Mouse (Mus musculus) brown adipose tissue, adult 24 weeks (tissue): Measurements from ENCODE around the gene Uvssa. TPM values are rescaled to one million over a fixed set of nuclear protein-coding genes. Genes with fewer than 3 reads are reported as not detected.
A peak's percentile ranks its signal among the peaks of the same experiment; 100 is the strongest.

ENCODE experiments used
- H3K27ac ChIP-seq: fragments of 200-500 bp; replicated peaks from 2 replicates; pipeline ENCODE4 v1.5.1; 2012; ENCODE audit warnings: low read depth, mild to moderate bottlenecking, low read length
- H3K4me1 ChIP-seq: fragments of 200-500 bp; 2 replicates; pipeline ENCODE4 v1.6.1; 2012; ENCODE audit warnings: low read length, mixed read lengths; ENCODE audit not compliant: control insufficient read depth, insufficient read depth, insufficient read length
- H3K4me3 ChIP-seq: fragments of 200-500 bp; 2 replicates; pipeline ENCODE4 v1.5.1; 2012; ENCODE audit warnings: low read depth, mild to moderate bottlenecking, low read length, moderate library complexity; ENCODE audit not compliant: insufficient read depth
- polyA plus RNA-seq: library from polyadenylated mRNA; stranded (reverse); fragments of >200 nt; gene quantifications from 2 replicates; pipeline ENCODE4 v1.2.4, GENCODE M21; 2012; ENCODE audit not compliant: missing spikeins, insufficient read depth, insufficient read length

Uvssa gene
- polyA plus RNA-seq, 1 experiment = 3.9 TPM

DNA sequence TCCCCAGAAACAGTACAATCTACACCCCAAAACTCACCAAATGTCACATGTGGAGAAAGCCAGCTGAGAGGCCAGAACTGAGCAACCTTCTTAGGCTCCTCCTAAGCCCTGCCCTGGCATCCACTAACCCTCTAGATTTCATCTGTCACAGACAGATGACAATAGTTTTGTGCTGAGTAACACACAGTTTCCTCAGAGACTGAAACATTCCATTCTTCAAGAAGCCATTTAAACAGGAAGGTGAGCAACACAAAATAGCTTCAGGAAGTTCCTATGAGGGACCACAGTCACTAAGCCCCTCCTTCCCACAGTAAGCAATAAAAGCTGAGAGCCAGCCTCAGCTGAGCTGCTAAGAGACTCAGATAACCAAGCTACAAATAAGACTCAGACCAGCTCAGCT, 49.1 kb downstream of the Uvssa start:
- Histone ChIP-seq H3K4me3 (no peak overlapping the region), H3K27ac (no peak overlapping the region)

DNA sequence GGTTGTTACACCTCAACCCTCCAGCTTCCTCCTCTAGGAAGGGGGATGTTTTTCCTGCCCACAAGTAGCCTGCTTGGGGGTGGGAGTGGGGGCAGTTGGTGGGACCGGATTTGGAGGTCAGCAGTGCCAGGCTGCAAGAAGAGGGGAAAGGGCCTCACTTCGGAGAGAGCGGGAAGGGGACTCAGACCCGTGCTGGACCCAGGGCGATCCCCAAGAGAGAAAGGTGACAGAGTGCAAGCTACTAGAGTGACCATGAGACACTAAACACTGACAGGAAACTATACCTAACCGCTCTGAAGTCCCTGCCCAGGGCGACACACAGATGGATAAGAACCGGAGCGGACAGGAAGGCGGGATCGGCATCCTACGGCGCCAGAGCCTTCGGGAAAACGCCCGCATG, 51.8 kb downstream of the Uvssa start:
- Histone ChIP-seq H3K4me1 (peaks cover 4% of the 10 kb centered on the region; the same call in 1 of the 2 replicates), H3K4me3 (0 out of 2 replicates have a peak overlapping the region, but pooled peaks have one; percentile 38), H3K27ac (no peak overlapping the region)

More for the DNA sequence above, 49.1 kb downstream of the Uvssa start:
- no peaks in the 10 kb centered on the region for H3K4me1 ChIP-seq

DNA sequence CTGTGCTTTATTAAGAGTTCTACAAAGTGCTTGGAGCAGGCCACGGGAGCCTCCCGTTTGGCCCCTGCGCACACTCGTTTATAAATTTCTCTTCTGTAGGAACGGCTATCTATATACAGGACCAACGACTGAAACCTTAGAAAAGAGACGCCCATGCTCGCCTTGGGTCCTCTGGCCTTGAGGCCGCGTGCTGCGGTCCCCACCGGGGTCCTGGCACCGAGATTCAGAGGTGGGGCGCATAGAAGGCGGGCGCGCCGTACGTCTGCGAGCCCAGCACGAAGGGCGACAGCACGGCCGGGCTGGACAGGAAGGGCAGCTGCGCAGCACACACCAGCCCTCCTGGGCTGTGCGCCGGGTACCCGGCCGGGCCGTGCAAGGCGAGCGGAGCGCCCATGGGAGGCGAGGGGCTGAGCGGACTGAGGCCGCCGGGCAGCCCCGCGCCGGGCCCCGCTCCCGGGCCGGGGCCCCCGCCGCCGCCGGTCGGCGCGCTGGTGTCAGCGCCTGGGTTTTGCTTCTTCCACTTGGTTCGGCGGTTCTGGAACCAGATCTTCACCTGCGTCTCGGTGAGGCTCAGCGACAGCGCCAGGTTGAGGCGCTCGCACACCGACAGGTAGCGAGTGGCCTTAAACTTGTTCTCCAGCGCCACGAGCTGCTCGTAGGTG, 52.3 kb downstream of the Uvssa start:
- peak overlapping the region; percentile 43 for H3K4me3 ChIP-seq
- H3K27ac ChIP-seq = no peak overlapping the region
- H3K4me1 ChIP-seq = peaks cover 4% of the 10 kb centered on the region; the same call in 1 of the 2 replicates

DNA sequence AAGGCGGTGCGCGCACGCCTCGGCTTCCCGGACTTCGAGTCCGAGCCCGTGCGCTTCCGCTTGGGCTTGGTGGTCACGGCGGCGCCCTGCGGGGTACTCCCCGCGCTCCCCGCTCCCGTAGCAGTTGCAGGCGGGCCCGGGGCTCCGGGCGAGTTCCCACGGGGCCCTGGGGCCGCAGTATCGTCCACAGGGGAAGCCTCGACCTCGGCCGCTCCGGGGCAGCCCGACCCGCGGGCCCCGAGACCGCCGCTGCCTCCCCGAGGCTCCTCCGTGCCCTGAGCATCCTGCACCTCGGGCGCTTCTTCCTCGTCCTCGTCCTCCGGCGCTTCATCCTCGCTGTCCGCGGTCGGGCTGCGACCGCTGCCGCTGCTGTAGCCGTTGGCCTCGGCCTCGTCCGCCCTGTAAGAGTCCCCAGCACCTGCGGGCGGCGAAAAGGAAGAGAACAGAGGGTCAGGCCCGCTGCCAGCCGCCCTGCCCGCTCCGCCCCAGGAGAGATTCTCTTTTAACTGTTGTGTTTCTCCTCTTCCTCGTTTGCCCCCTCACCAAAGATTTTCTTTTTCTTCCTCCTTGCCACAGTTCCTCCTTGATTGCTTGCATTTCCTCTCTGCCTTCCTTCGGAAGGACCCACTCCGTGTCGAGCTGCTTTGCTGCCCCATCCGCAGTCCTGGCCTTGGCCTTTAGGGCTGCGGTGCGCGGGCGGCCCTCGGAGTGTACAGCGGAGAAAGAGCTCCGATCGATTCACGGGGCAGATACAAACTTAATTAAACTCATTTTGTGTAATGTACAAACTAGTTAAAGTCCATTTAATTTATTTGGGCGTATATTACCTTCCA, 53.0 kb downstream of the Uvssa start:
- no peak overlapping the region for H3K27ac ChIP-seq
- H3K4me1 ChIP-seq = peaks cover 4% of the 10 kb centered on the region; the same call in 1 of the 2 replicates
- H3K4me3 ChIP-seq = peak overlapping the region; percentile 43

DNA sequence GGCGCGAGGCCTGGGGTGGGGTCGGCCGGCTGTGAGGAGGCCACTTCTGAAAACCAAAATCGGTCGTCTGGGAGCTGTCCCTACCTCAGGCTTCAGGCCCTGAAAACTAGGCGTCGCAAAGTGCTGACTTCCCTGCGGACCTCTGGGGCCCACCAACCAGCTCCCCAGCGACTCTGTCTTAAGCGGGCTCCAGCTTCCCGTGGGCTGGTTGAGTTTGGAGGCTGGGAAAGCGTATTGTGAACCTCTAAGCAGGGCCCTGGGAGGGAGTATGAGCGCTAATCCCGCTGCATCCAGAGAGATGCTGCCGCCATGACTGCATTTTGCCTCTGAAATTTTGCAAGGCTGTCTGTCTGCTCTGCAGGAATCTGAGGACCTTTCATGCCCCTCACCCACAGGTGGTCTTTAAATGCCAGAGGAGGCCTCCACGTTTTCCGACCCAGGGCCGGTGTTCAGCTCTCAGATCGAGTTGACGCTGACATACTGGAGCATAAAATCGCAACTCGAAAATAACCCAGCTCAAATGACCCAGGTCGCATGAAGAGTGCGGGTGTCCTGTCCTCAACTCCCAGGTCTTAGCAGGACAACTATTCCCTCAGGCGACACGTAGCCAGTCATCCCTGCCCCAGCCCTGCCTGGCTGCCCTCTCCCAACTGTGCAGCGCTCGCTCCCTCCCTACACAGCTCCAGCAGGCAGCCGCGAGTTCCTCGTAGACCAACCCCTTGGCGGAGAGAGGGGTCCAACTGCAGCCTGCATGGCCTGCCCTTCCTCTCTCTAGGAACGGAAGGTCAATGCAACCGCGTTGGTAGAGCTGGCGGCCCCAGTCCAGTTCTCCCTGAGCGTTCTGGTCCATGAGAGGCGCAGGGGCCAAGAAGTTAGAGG, 53.9 kb downstream of the Uvssa start:
- Histone ChIP-seq H3K4me3 (no peak overlapping the region), H3K4me1 (peaks cover 4% of the 10 kb centered on the region; the same call in 1 of the 2 replicates), H3K27ac (no peak overlapping the region)

DNA sequence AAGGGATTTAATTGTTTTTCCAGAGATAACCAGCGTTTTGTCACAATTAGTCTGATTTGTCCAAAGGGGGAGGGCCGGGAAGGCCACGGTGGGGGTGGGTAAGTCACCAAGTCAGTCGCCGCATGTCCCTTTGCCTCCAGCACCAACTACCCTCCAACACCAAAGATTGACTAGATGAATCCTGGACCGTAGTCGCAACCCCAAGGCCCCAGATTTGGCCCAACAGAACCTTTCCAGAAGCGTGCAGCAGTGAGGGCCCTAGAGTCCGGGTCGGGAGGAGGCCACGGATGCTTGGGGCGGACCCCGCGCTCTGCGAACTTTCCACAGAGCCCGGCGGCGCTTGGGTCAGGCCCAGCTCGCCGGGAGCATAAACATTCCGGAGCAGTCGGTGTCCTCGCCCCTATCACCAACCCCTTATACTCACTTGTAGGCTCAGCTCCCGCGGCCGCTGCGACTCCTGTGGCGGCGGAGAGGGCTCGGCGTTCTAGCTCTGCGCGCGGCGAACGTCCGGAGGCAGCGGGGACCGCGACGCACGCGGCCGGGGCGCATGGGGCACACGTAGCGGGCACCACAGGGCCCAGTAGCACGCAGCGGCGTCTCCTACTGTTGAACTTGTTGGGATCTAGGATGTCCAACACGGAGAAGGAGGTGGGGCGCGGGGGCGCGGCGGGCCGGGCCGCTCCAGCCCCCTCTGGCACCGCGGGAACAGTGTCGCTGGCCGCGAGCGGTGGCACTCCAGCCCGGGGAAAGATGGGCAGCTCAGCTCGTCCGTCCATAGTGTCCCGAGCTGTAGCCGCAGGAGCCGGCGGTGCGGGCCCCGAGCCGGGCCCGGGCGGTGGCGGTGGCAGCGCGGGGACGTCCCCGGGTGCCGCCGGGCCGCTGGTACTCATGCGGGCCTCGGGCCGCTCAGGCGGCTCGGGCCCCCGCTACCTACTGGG, 55.1 kb downstream of the Uvssa start, which contains the start of gene Nkx1-1:
Nkx1-1 (minus strand) TSS at position 776 of the 938 bp plus-strand sequence.
- Histone ChIP-seq H3K27ac (no peak within 1 kb of the TSS), H3K4me3 (peak within 1 kb of the TSS; percentile 26), H3K4me1 (peaks cover 4% of the 10 kb centered on the region; the same call in 1 of the 2 replicates)

DNA sequence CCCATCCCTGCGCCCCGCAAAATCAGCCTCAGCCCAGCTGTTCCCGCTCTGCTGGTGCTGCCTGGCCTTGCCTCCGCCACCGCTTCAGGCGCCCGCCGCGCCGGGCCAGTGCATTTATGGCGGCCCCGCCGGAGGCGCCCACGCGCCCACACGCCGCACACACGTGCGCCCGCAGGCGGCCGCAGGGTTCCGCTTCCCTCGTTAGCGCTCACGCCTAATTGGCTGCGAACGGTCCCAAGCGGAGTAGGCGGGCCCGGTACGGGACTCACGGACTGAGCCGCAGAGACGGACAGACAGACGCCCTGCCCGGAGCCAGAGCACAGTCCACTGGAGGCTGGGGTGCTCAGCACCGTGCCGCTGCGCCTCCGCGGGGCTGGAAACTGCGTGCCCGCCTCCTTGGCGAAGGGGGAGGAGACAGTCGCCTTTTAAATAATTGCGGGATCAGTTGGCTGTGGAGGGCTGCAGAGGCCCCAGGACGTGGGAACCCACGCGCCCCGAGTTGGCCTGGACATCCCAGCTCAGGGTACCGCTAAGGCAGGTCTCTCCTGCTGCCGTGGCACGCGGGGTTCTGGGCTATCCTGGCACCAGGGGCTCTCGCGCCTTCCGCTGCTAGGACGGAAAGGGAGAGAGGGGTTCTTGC, 55.9 kb downstream of the Uvssa start:
- H3K4me1 ChIP-seq = peaks cover 4% of the 10 kb centered on the region; the same call in 1 of the 2 replicates
- peak overlapping the region; percentile 26 for H3K4me3 ChIP-seq
- no peak overlapping the region for H3K27ac ChIP-seq

DNA sequence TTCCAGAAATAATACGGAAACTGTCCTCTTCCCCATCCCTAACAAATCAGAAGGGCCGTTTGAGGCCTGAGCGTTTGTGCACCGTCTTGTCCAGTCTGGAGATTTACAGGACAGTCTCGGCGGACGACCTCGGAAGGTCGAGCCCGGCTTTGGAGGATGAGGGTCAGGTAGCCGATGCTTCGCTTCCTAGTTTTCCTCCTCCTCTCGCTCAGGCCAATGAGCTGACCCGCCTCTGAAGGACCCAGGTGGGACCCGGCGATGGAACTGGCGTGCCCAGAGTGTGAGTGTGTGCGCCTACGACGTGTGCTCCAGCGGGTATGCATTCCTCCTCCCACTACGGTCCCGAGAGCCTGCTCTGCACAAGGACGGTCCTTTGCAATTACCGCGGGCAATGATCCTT, 56.8 kb downstream of the Uvssa start:
- peaks cover 4% of the 10 kb centered on the region; the same call in 1 of the 2 replicates for H3K4me1 ChIP-seq
- H3K27ac ChIP-seq = no peak overlapping the region
- no peak overlapping the region for H3K4me3 ChIP-seq

DNA sequence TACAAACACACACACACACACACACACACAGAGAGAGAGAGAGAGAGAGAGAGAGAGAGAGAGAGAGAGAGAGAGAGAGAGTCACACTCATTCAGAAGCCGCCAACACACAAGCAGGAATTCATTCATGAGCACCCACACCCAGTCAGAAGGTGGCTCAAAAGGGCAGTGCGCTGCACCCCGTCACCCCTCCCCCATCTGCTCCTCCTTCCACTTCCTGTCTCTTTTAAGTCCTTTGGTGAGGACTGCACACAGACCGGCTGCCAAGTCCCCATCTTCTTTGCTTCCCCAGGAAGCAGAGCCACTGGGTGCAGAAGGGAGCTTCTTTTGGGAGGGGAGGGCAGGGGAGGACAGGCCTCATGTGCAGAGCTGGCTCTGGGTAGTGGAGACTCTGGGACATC, 57.6 kb downstream of the Uvssa start:
- peaks cover 4% of the 10 kb centered on the region; the same call in 1 of the 2 replicates for H3K4me1 ChIP-seq
- H3K27ac ChIP-seq = no peak overlapping the region
- H3K4me3 ChIP-seq = no peak overlapping the region

DNA sequence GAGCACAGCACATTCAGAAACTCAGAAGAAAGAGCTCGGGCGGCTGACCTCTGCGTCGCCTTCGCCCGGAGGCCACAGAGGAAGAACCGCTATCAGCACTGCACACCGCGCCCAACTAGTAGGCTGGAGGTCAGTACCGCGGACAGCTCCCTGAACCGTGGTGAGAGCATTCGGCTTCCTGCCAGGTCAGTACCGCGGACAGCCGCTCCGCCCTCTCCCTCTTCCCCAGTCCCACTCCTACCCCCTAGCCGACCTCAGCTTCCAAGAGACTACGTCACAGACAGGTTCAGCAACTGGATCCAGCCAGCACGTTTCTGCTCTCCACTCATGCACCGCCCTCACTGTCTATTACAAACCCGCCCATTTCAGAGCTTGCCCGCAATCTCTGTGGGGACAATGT, 59.9 kb downstream of the Uvssa start:
- Histone ChIP-seq H3K4me1 (peaks cover 4% of the 10 kb centered on the region; the same call in 1 of the 2 replicates), H3K4me3 (no peak overlapping the region), H3K27ac (no peak overlapping the region)

DNA sequence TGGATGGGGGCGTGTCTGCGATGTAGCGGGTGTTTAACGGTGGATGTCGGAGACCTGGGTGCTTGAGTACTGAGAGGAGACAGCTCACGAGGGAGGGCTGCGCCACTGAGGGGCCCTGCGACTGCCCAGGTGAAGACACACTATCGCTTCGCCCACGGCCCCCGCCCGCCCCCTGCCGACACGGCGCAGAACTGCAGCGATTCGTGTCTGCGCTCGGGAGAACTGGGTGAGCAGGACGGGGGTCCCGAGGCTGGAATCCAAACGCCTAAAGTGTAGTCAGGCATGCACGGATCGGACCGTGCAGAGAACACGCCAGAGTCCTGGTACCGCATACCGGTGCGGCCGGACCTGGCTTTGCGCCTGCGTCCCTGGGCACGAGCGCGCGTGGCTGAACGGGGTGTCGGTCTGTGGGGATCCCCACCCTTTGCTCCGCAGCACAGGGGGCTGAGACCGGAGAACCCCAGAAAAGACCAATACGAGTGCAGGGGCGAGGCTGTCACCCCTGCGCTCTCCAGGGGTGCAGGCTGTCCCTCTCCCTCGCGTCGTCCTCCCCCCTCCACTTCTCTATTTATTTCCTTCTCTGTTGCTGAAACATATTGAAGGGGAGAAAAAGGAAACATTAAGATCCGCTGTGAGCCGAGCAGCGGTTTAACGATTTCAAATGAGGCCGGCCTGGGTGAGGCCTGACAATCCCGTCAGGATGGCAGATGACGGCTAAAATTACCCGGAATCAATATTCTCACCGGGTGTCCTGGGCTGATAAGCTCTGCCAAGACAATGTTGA, 64.8 kb downstream of the Uvssa start:
- Histone ChIP-seq H3K27ac (no peak overlapping the region), H3K4me3 (peak overlapping the region; percentile 10; the same call in 1 of the 2 replicates), H3K4me1 (no peaks in the 10 kb centered on the region)

DNA sequence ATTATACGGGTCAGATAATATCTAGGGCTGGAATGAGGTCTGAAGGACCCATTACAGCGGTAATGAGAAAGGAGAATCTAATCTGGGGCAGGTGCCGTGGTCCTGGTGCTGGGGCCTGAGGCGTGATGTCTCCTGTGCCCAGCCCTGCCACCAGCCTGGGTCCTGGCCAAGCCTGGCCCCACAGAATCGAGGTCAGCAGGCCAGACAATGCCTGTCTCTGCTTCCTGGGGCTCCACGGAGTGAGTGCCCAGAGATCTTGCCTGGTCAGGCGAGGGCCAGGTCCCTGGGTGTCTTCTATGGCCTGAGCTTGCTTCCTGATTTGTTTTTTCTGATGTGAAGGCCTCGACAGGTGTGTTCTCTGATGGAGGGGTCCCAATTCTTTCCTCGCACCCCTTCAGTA, 65.4 kb downstream of the Uvssa start:
- no peaks in the 10 kb centered on the region for H3K4me1 ChIP-seq
- no peak overlapping the region for H3K4me3 ChIP-seq
- no peak overlapping the region for H3K27ac ChIP-seq

DNA sequence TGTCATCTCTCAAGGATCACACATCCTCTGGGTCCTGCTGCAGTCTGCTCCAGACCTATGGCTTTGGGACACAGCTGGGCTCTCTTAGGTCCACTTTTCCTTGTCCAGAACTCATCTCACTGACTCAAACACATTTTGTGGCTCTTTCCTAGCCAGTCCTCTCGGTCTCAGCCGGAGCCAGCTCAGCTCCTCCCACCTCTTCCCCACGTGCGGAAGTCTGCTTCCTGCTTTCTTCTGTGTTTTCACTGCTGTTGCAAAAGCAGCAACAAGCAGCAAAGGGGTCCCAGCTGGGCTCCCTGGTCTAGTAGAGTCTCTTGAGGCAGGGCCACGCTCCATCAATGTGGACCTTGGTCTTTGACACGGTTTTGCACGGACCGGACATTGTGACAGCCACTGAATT, 77.4 kb downstream of the Uvssa start:
- no peak overlapping the region for H3K4me3 ChIP-seq
- no peaks in the 10 kb centered on the region for H3K4me1 ChIP-seq
- no peak overlapping the region for H3K27ac ChIP-seq
